Mouse (Mus musculus): ENCODE measurements at regions not wholly inside any gene's neighbourhood (a gene's known extent, or its start where the extent isn't known, plus 50 kb on each side); places are given as distances from the start of the nearest gene placed in this dataset.

DNA sequence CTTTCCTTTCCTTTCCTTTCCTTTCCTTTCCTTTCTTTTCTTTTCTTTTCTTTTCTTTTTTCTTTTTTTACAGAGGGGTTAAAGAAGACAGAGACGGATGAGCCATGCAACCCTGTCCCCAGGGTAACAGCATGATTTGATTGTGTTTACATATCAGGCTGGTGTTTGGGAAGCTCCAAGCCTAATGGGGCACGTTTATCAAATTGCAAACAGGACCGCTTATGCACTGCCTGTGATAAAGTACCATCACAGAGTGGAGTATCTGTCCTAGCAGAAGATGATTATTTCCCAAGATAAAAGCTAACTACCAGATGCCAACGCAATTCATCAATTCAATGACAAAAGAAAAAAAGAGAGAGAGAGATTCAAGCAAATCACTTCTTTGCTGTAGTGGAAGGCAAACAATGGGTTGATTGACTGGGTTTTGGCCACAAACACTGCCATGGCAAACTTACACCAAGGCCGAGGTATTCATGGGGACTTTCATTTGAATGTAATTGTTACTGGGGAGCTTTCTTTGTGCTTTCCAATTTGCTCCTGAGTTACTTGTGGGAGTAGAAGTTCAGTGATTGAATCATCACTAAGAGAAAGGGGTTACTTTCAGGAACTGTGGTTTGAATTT lies 1450.1 kb downstream of the Slc22a22 start:
- H3K9ac ChIP-seq = no peak overlapping the region
- no peak for ATAC-seq (ENCODE audit: insufficient number of reproducible peaks, low FRiP score, low TSS enrichment, low read depth)
- WGBS = 37% methylated on average over 5 of the region's 5 CpGs
- H3K4me1 ChIP-seq = no peaks in the 10 kb centered on the region
- H3K27me3 ChIP-seq = no peaks in the 10 kb centered on the region
- H3K27ac ChIP-seq (replicated peaks) = no peak overlapping the region
- H3K4me3 ChIP-seq (replicated peaks) = no peak overlapping the region
- no peaks in the 10 kb centered on the region for H3K9me3 ChIP-seq (replicated peaks)
- no peaks in the 10 kb centered on the region for H3K36me3 ChIP-seq
- no peak overlapping the region for H3K4me2 ChIP-seq (replicated peaks)

DNA sequence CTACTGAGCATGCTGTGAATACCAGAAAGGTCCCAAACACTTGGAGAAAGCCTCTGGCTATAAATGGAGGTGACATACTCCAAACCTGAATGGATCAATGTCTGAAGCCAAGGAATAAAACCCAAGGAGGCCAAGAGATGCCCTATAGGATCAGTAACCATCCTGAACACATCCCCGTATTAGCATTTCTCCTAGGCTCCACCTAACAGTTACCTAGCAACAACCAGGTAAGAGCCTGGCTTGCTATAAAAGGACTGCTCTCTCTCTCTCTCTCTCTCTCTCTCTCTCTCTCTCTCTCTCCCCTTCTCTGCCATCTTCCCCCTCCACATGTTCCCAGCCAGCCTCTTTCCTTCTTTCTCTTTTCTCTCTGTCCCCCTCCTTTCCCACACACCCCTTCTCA lies 1452.7 kb downstream of the Slc22a22 start:
- H3K4me2 ChIP-seq (replicated peaks) = no peak overlapping the region
- no peaks in the 10 kb centered on the region for H3K36me3 ChIP-seq
- no peak overlapping the region for H3K4me3 ChIP-seq (replicated peaks)
- 72% methylated on average over 1 of the region's 1 CpGs for WGBS
- H3K9me3 ChIP-seq (replicated peaks) = no peaks in the 10 kb centered on the region
- no peak for ATAC-seq (ENCODE audit: insufficient number of reproducible peaks, low FRiP score, low TSS enrichment, low read depth)
- H3K27ac ChIP-seq (replicated peaks) = no peak overlapping the region
- H3K4me1 ChIP-seq = no peaks in the 10 kb centered on the region
- H3K27me3 ChIP-seq = no peaks in the 10 kb centered on the region
- H3K9ac ChIP-seq = no peak overlapping the region

- Histone ChIP-seq H3K4me2 (replicated peaks) (no peak overlapping the region), H3K36me3 (no peaks in the 10 kb centered on the region), H3K9ac (no peak overlapping the region), H3K9me3 (replicated peaks) (no peaks in the 10 kb centered on the region), H3K27me3 (no peaks in the 10 kb centered on the region), H3K4me1 (no peaks in the 10 kb centered on the region), H3K4me3 (replicated peaks) (no peak overlapping the region), H3K27ac (replicated peaks) (no peak overlapping the region)
- ATAC-seq (ENCODE audit: insufficient number of reproducible peaks, low FRiP score, low TSS enrichment, low read depth) = no peak
- WGBS = 85% methylated on average over 5 of the region's 5 CpGs
These were observed 1453.5 kb downstream of the Slc22a22 start for GRCm38 (mm10) chr15:56023862-56024484.

GRCm38 (mm10) chr15:56022315-56022714 lies 1455.1 kb downstream of the Slc22a22 start:
- no peak overlapping the region for H3K9ac ChIP-seq
- no peak overlapping the region for H3K4me2 ChIP-seq (replicated peaks)
- H3K27me3 ChIP-seq = no peaks in the 10 kb centered on the region
- ATAC-seq (ENCODE audit: insufficient number of reproducible peaks, low FRiP score, low TSS enrichment, low read depth) = no peak
- 89% methylated on average over 4 of the region's 4 CpGs for WGBS
- no peak overlapping the region for H3K27ac ChIP-seq (replicated peaks)
- H3K36me3 ChIP-seq = no peaks in the 10 kb centered on the region
- no peaks in the 10 kb centered on the region for H3K9me3 ChIP-seq (replicated peaks)
- H3K4me1 ChIP-seq = no peaks in the 10 kb centered on the region
- no peak overlapping the region for H3K4me3 ChIP-seq (replicated peaks)

GRCm38 (mm10) chr15:56018141-56018540 lies 1459.3 kb downstream of the Slc22a22 start:
- no peak for ATAC-seq (ENCODE audit: insufficient number of reproducible peaks, low FRiP score, low TSS enrichment, low read depth)
- WGBS = 80% methylated on average over 1 of the region's 1 CpGs

GRCm38 (mm10) chr15:56017561-56017960 lies 1459.9 kb downstream of the Slc22a22 start:
- Histone ChIP-seq H3K9me3 (replicated peaks) (no peaks in the 10 kb centered on the region), H3K36me3 (no peaks in the 10 kb centered on the region), H3K9ac (no peak overlapping the region), H3K27me3 (no peaks in the 10 kb centered on the region), H3K4me2 (replicated peaks) (no peak overlapping the region), H3K4me1 (no peaks in the 10 kb centered on the region), H3K4me3 (replicated peaks) (no peak overlapping the region), H3K27ac (replicated peaks) (no peak overlapping the region)
- no peak for ATAC-seq (ENCODE audit: insufficient number of reproducible peaks, low FRiP score, low TSS enrichment, low read depth)
- 79% methylated on average over 1 of the region's 1 CpGs for WGBS

More at GRCm38 (mm10) chr15:56018141-56018540, 1459.3 kb downstream of the Slc22a22 start:
- H3K9ac ChIP-seq = no peak overlapping the region
- H3K4me3 ChIP-seq (replicated peaks) = no peak overlapping the region
- no peak overlapping the region for H3K27ac ChIP-seq (replicated peaks)
- H3K4me1 ChIP-seq = no peaks in the 10 kb centered on the region
- H3K9me3 ChIP-seq (replicated peaks) = no peaks in the 10 kb centered on the region
- H3K27me3 ChIP-seq = no peaks in the 10 kb centered on the region
- H3K4me2 ChIP-seq (replicated peaks) = no peak overlapping the region
- no peaks in the 10 kb centered on the region for H3K36me3 ChIP-seq

GRCm38 (mm10) chr15:56016070-56016469 lies 1461.4 kb downstream of the Slc22a22 start:
- ATAC-seq (ENCODE audit: insufficient number of reproducible peaks, low FRiP score, low TSS enrichment, low read depth) = no peak
- H3K27me3 ChIP-seq = no peaks in the 10 kb centered on the region
- H3K9me3 ChIP-seq (replicated peaks) = no peaks in the 10 kb centered on the region
- H3K4me1 ChIP-seq = no peaks in the 10 kb centered on the region
- H3K27ac ChIP-seq (replicated peaks) = no peak overlapping the region
- no peaks in the 10 kb centered on the region for H3K36me3 ChIP-seq
- H3K4me3 ChIP-seq (replicated peaks) = no peak overlapping the region
- 83% methylated on average over 1 of the region's 1 CpGs for WGBS
- no peak overlapping the region for H3K4me2 ChIP-seq (replicated peaks)
- H3K9ac ChIP-seq = no peak overlapping the region

DNA sequence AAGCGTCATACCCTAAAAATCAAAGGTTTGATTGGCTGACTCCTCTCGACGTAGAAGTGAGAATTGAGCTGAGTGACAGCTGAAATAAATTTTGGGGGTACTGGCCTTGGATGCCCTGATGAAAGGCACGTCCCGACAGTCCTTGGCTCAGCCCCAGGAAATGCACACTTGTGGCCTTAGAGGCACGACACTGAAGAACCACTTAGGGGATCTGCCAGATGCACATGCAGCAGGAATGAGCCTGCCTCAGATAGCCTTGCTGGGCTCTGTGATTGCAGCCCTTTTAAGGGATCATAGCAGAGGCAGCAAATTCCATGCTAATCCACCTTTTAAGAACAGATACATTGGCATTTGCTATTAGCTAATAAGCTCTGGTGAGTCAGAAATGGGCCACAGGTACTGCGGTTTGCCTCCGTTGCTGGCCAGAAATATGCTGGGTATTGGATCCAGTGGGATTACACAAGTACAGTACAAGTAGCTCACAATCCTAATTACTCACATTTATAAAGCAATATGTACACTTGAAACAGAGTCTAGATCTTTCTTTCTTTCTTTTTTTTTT lies 1463.3 kb downstream of the Slc22a22 start:
- 46% methylated on average over 8 of the region's 8 CpGs for WGBS
- Histone ChIP-seq H3K27me3 (no peaks in the 10 kb centered on the region), H3K4me2 (replicated peaks) (no peak overlapping the region), H3K36me3 (no peaks in the 10 kb centered on the region), H3K9me3 (replicated peaks) (no peaks in the 10 kb centered on the region), H3K9ac (no peak overlapping the region), H3K27ac (replicated peaks) (no peak overlapping the region), H3K4me3 (replicated peaks) (no peak overlapping the region), H3K4me1 (no peaks in the 10 kb centered on the region)
- peak; percentile 51; the same call in 1 of the 2 replicates for ATAC-seq (ENCODE audit: insufficient number of reproducible peaks, low FRiP score, low TSS enrichment, low read depth)

GRCm38 (mm10) chr15:56008603-56009174 lies 1468.7 kb downstream of the Slc22a22 start:
- Histone ChIP-seq H3K27ac (replicated peaks) (no peak overlapping the region), H3K27me3 (no peaks in the 10 kb centered on the region), H3K4me1 (no peaks in the 10 kb centered on the region), H3K9me3 (replicated peaks) (no peaks in the 10 kb centered on the region), H3K4me3 (replicated peaks) (no peak overlapping the region), H3K36me3 (no peaks in the 10 kb centered on the region), H3K9ac (no peak overlapping the region), H3K4me2 (replicated peaks) (no peak overlapping the region)
- no peak for ATAC-seq (ENCODE audit: insufficient number of reproducible peaks, low FRiP score, low TSS enrichment, low read depth)
- WGBS = 71% methylated on average over 5 of the region's 5 CpGs

DNA sequence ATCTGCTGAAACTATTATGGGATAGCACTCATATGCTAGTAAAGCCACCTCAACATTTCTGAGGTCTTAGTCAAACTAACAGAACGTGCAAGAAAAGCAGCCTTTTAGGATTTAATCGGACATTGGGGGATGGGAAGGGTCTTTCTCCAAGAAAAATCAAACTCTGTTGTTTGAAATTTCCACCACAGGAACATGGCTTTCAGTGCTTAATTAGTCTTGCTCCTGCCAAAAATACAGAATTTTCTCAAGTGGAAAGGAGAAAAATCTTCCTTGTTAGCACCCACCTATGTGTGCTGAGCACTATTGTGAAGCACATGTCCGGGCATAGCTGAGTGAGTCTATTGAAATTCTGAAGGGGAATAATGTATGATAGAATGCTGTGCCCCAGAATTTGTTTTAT lies 1470.0 kb downstream of the Slc22a22 start:
- H3K27ac ChIP-seq (replicated peaks) = no peak overlapping the region
- no peak overlapping the region for H3K4me2 ChIP-seq (replicated peaks)
- no peak overlapping the region for H3K4me3 ChIP-seq (replicated peaks)
- H3K36me3 ChIP-seq = no peaks in the 10 kb centered on the region
- no peaks in the 10 kb centered on the region for H3K9me3 ChIP-seq (replicated peaks)
- H3K4me1 ChIP-seq = no peaks in the 10 kb centered on the region
- no peaks in the 10 kb centered on the region for H3K27me3 ChIP-seq
- WGBS = 83% methylated on average over 3 of the region's 3 CpGs
- ATAC-seq (ENCODE audit: insufficient number of reproducible peaks, low FRiP score, low TSS enrichment, low read depth) = no peak
- no peak overlapping the region for H3K9ac ChIP-seq

DNA sequence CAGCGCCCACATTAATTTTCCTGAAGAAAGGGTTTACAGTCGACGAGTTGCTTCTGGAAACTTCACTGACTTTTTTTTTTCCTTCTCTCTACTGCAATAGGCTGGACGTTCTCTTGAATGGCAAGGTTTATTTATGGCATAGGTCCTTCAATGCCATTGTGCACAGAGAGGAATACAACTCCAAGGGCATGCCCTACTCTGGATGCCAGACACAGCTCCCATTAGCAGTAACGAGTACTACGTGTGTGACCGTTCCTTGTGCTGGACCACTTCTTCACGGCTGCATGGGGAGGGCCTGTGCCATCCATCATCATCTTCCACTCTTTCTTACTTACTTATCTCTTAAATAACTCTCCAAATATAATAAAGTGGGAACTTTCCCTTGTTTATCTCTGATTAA lies 1472.1 kb downstream of the Slc22a22 start:
- 86% methylated on average over 8 of the region's 8 CpGs for WGBS

More for the DNA sequence above, 1472.1 kb downstream of the Slc22a22 start:
- Histone ChIP-seq H3K36me3 (no peaks in the 10 kb centered on the region), H3K9me3 (replicated peaks) (no peaks in the 10 kb centered on the region), H3K4me1 (no peaks in the 10 kb centered on the region), H3K27me3 (no peaks in the 10 kb centered on the region), H3K9ac (no peak overlapping the region), H3K4me3 (replicated peaks) (no peak overlapping the region), H3K4me2 (replicated peaks) (no peak overlapping the region), H3K27ac (replicated peaks) (no peak overlapping the region)
- ATAC-seq (ENCODE audit: insufficient number of reproducible peaks, low FRiP score, low TSS enrichment, low read depth) = no peak

Data from embryonic facial prominence, embryonic 15.5 days (tissue).